In the genomic region with DNA sequence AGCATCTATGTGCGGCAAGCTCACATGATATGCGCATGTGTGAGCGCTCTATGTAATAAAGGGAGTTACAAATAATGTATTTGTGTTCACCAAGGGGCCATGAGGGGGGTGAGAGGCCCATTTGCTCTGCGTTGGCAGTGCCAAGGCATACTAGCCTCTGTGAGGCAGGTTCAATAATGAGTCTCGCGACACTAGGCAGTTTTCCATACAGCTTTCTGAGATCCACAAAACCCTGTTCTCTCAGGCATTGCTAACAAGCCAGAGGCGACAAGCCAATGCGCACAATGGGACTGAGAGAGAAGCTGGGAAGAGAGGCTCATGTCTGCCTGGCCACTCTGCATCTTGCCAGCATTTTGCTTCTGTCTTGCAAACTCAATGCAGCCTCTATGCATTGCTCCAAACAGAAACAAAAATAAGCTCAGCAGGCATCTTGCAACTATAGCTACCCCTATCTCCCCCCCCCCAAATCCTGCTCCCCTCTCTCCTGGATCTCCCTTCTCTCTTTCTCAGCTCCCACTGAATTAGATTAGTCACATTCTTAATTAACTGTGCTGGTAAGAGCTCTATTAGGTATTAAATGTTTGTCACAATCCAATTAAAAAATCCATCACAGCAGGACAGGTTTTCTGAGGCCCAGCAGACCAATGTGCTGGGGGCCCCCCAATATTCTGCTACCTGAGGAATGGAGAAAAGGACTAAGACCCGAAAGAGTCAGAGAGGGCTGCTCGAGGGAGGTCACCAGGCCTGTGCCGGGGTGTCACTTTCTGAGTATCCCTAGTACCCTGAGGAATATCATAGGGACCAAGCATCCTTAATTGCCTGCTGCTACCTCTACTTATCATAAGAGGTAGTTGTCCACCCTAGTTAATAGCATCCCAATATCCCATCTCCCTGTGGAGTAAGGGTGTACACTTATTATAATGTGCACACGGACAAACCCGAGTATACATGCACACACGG, we compare ENCODE assay signal across 12 mouse cellular contexts.
DNase-seq lines count a peak whose midpoint lies in the region; ATAC-seq and TF ChIP-seq lines count a peak whose summit lies in the region.
"Had no signal": no experiment of that assay in that cellular context is flagged by ENCODE, and none has a peak within 500 bp of the region (broad histone marks: within the 10 kb centered on the region; RNA-seq: fewer than 3 reads in every experiment).

No protein-coding gene starts in this region.

- intact Hi-C loops in heart, adult 2 months (cut with DNase I): no loop called here

- H3K79me2 ChIP-seq in heart, adult 2 months (replicated peaks; ENCODE audit: control insufficient read depth, insufficient read depth, low read length): no peaks in the 10 kb centered on the region

- H3K36me3 ChIP-seq in heart, embryonic 12.5 days: no peaks in the 10 kb centered on the region
- H3K36me3 ChIP-seq in heart, adult 2 months (ENCODE audit: control insufficient read depth, insufficient read depth, low read length): no peaks in the 10 kb centered on the region
- no peaks in the 10 kb centered on the region for H3K36me3 ChIP-seq in forebrain, embryonic 13.5 days (ENCODE audit: poor library complexity, severe bottlenecking)
- no peaks in the 10 kb centered on the region for H3K36me3 ChIP-seq in midbrain, embryonic 15.5 days (replicated peaks)
- no peaks in the 10 kb centered on the region for H3K36me3 ChIP-seq in stomach, postnatal 0 days (ENCODE audit: control insufficient read depth, insufficient read depth, low read length)
- H3K36me3 ChIP-seq: lung, embryonic 15.5 days had no signal

- no peak for TF ChIP-seq CTCF in heart, adult 2 months (IDR thresholded peaks at IDR 0.05)
- TF ChIP-seq CTCF in stomach, postnatal 0 days (IDR thresholded peaks at IDR 0.05; ENCODE audit: low read depth): no peak

- H3K4me1 ChIP-seq in heart, embryonic 12.5 days (replicated peaks): peaks cover 32% of the 10 kb centered on the region
- H3K4me1 ChIP-seq in heart, adult 2 months (ENCODE audit: control insufficient read depth, insufficient read depth, low read length): peaks cover 2% of the 10 kb centered on the region; the same call in 1 of the 2 replicates
- peaks cover 21% of the 10 kb centered on the region for H3K4me1 ChIP-seq in forebrain, embryonic 13.5 days
- peaks cover 18% of the 10 kb centered on the region for H3K4me1 ChIP-seq in midbrain, embryonic 15.5 days
- no peaks in the 10 kb centered on the region for H3K4me1 ChIP-seq in stomach, postnatal 0 days (replicated peaks; ENCODE audit: control insufficient read depth, insufficient read depth)
- H3K4me1 ChIP-seq: lung, embryonic 15.5 days had no signal

- DNase-seq in heart, adult 2 months: no peak
- DNase-seq in brain, embryonic 18.5 days (ENCODE audit: low read depth, low spot score): peak; percentile 56
- DNase-seq in stomach, postnatal 0 days (ENCODE audit: low spot score): no peak
- DNase-seq in thymus, postnatal 14 days: no peak
- DNase-seq: thymus, postnatal 25 days had no signal

- H3K9ac ChIP-seq in heart, embryonic 12.5 days: no peak overlapping the region
- H3K9ac ChIP-seq in heart, adult 2 months (ENCODE audit: low read depth, low read length): no peak overlapping the region
- H3K9ac ChIP-seq in forebrain, embryonic 13.5 days: no peak overlapping the region
- no peak overlapping the region for H3K9ac ChIP-seq in midbrain, embryonic 15.5 days
- no peak overlapping the region for H3K9ac ChIP-seq in stomach, postnatal 0 days (ENCODE audit: low read length)
- H3K9ac ChIP-seq: lung, embryonic 15.5 days had no signal

- H3K27ac ChIP-seq in heart, embryonic 12.5 days (ENCODE audit: poor library complexity, severe bottlenecking): 0 out of 2 replicates have a peak overlapping the region, but pooled peaks have one; percentile 52
- no peak overlapping the region for H3K27ac ChIP-seq in heart, adult 2 months
- peak overlapping the region; percentile 53; the same call in 1 of the 2 replicates for H3K27ac ChIP-seq in forebrain, embryonic 13.5 days
- H3K27ac ChIP-seq in midbrain, embryonic 15.5 days: peak overlapping the region; percentile 63
- H3K27ac ChIP-seq in stomach, postnatal 0 days (replicated peaks): no peak overlapping the region
- H3K27ac ChIP-seq: kidney, postnatal 0 days; lung, embryonic 15.5 days had no signal

- no peaks in the 10 kb centered on the region for H3K27me3 ChIP-seq in heart, embryonic 12.5 days (replicated peaks)
- H3K27me3 ChIP-seq in heart, adult 2 months (ENCODE audit: control insufficient read depth, insufficient read depth, low read length): no peaks in the 10 kb centered on the region
- H3K27me3 ChIP-seq in forebrain, embryonic 13.5 days: 0 out of 2 replicates have a peak, but pooled peaks cover 4% of the 10 kb centered on the region
- H3K27me3 ChIP-seq in midbrain, embryonic 15.5 days (replicated peaks): no peaks in the 10 kb centered on the region
- no peaks in the 10 kb centered on the region for H3K27me3 ChIP-seq in stomach, postnatal 0 days (ENCODE audit: control insufficient read depth, insufficient read depth, low read length)
- H3K27me3 ChIP-seq: lung, embryonic 15.5 days had no signal

- WGBS in heart, embryonic 12.5 days: 87% methylated on average over 14 of the region's 14 CpGs
- 90% methylated on average over 14 of the region's 14 CpGs for WGBS in heart, adult 2 months
- 36% methylated on average over 14 of the region's 14 CpGs for WGBS in forebrain, embryonic 13.5 days
- 56% methylated on average over 14 of the region's 14 CpGs for WGBS in midbrain, embryonic 15.5 days
- WGBS in stomach, postnatal 0 days: 84% methylated on average over 14 of the region's 14 CpGs

- H3K4me2 ChIP-seq in heart, embryonic 12.5 days: no peak overlapping the region
- H3K4me2 ChIP-seq in forebrain, embryonic 13.5 days: peak overlapping the region; percentile 6; the same call in 1 of the 2 replicates
- H3K4me2 ChIP-seq in midbrain, embryonic 15.5 days: no peak overlapping the region
- H3K4me2 ChIP-seq in stomach, postnatal 0 days (replicated peaks; ENCODE audit: low read depth): no peak overlapping the region
- H3K4me2 ChIP-seq: lung, embryonic 15.5 days had no signal

- no peak for TF ChIP-seq POLR2A in heart, adult 2 months (IDR thresholded peaks at IDR 0.05; ENCODE audit: insufficient read depth, low read depth, low read length)

- H3K4me3 ChIP-seq in heart, embryonic 12.5 days: no peak overlapping the region
- no peak overlapping the region for H3K4me3 ChIP-seq in heart, adult 2 months
- no peak overlapping the region for H3K4me3 ChIP-seq in forebrain, embryonic 13.5 days
- H3K4me3 ChIP-seq in midbrain, embryonic 15.5 days: no peak overlapping the region
- no peak overlapping the region for H3K4me3 ChIP-seq in stomach, postnatal 0 days (ENCODE audit: low read depth, low read length)
- H3K4me3 ChIP-seq: lung, embryonic 15.5 days had no signal

- no peaks in the 10 kb centered on the region for H3K9me3 ChIP-seq in heart, embryonic 12.5 days (replicated peaks)
- H3K9me3 ChIP-seq in forebrain, embryonic 13.5 days (replicated peaks): no peaks in the 10 kb centered on the region
- no peaks in the 10 kb centered on the region for H3K9me3 ChIP-seq in midbrain, embryonic 15.5 days
- H3K9me3 ChIP-seq in stomach, postnatal 0 days (ENCODE audit: control insufficient read depth, low read length): no peaks in the 10 kb centered on the region
- H3K9me3 ChIP-seq: lung, embryonic 15.5 days had no signal

- no peak for TF ChIP-seq EP300 in heart, adult 2 months (IDR thresholded peaks at IDR 0.05; ENCODE audit: insufficient read depth, low read depth, low read length)
- no peak for TF ChIP-seq EP300 in stomach, postnatal 0 days (optimal IDR thresholded peaks at IDR 0.05)

- no peak for ATAC-seq in heart, embryonic 12.5 days (ENCODE audit: insufficient number of reproducible peaks, low FRiP score)
- ATAC-seq in forebrain, embryonic 13.5 days: peak; percentile 93
- peak; percentile 86 for ATAC-seq in midbrain, embryonic 15.5 days (replicated peaks)
- ATAC-seq in stomach, postnatal 0 days (ENCODE audit: low FRiP score, low TSS enrichment): no peak
- no peak for ATAC-seq in granulocyte monocyte progenitor cell, adult 5-6 weeks (replicated peaks; ENCODE audit: poor library complexity, severe bottlenecking)
- ATAC-seq: activated CD4-positive, CD25-positive, alpha-beta regulatory T cell, adult 4 months had no signal

Comparison
In these comparisons a context has a peak if more than half of its experiments do, and no peak if none do; other contexts are left out.
1. H3K27ac ChIP-seq: peak in heart, embryonic 12.5 days (single experiment), forebrain, embryonic 13.5 days (single experiment) and midbrain, embryonic 15.5 days (single experiment); none in heart, adult 2 months (single experiment) and stomach, postnatal 0 days (single experiment).
2. ATAC-seq: peak in forebrain, embryonic 13.5 days (single experiment) and midbrain, embryonic 15.5 days (single experiment); none in heart, embryonic 12.5 days (single experiment), stomach, postnatal 0 days (single experiment) and granulocyte monocyte progenitor cell, adult 5-6 weeks (single experiment).